ENCODE assay signal across 8 mouse cellular contexts in genomic region chr4:108619165-108619564, GRCm38 (mm10). TPM values are rescaled to one million over a fixed set of nuclear protein-coding genes. Genes with fewer than 3 reads are reported as not detected.
DNase-seq lines count a peak whose midpoint lies in the region; ATAC-seq lines count a peak whose summit lies in the region.

No protein-coding gene starts in this region.

- H3K4me3 ChIP-seq in forebrain, embryonic 11.5 days (ENCODE audit: low read depth, low read length) = peak overlapping the region; percentile 78

- ATAC-seq in forebrain, embryonic 11.5 days (replicated peaks; ENCODE audit: low FRiP score) = peak; percentile 48
- peak; percentile 5; the same call in 1 of the 2 replicates for ATAC-seq in megakaryocyte-erythroid progenitor cell, adult 5-6 weeks (replicated peaks; ENCODE audit: low FRiP score, low TSS enrichment, poor library complexity, severe bottlenecking)

- peak overlapping the region; percentile 93 for H3K9ac ChIP-seq in forebrain, embryonic 11.5 days (ENCODE audit: low read length)

- no peaks in the 10 kb centered on the region for H3K36me3 ChIP-seq in forebrain, embryonic 11.5 days (ENCODE audit: control insufficient read depth, insufficient read depth, low read length)

- H3K27ac ChIP-seq in forebrain, embryonic 11.5 days (ENCODE audit: low read depth, low read length) = no peak overlapping the region

- DNase-seq in left cerebral cortex, postnatal 4 days = peak; percentile 23
- no peak for DNase-seq in left cerebral cortex, adult 8-10 months (ENCODE audit: low spot score in 2 of 2)
- DNase-seq in adipocyte (ENCODE audit: low spot score) = peak; percentile 45
- DNase-seq in forebrain, embryonic 11.5 days (ENCODE audit: low spot score) = peak; percentile 54
- DNase-seq in kidney, postnatal 14 days = peak; percentile 35
- no peak for DNase-seq in Muller cell, postnatal 12 days (ENCODE audit: inconsistent ontology term)
- DNase-seq in adrenal gland, adult (ENCODE audit: inconsistent age in 2 of 2, low spot score in 1 of 2) = no peak

- no peaks in the 10 kb centered on the region for H3K27me3 ChIP-seq in forebrain, embryonic 11.5 days (ENCODE audit: control insufficient read depth, insufficient read depth, low read length)

- peak overlapping the region; percentile 82 for H3K4me2 ChIP-seq in forebrain, embryonic 11.5 days (ENCODE audit: low read depth, low read length, severe bottlenecking)

- H3K9me3 ChIP-seq in forebrain, embryonic 11.5 days (ENCODE audit: control insufficient read depth, low read length) = no peaks in the 10 kb centered on the region

- H3K4me1 ChIP-seq in forebrain, embryonic 11.5 days (replicated peaks; ENCODE audit: control insufficient read depth, insufficient read depth, low read length) = peaks cover 7% of the 10 kb centered on the region; the same call in 1 of the 2 replicates

- WGBS in forebrain, embryonic 11.5 days = 3% methylated on average over 10 of the region's 10 CpGs

- intact Hi-C loops in left cerebral cortex, postnatal 4 days (cut with DNase I) = no loop called here

RNA-seq across cellular contexts. Expression of gene Cc2d1b, which starts 0.6 kb away (rescaled TPM):
- 10 to 100 TPM; 36.1 to 43.0 TPM for total RNA-seq in left cerebral cortex, postnatal 4 days (2021)
- total RNA-seq in left cerebral cortex, adult 8-10 months (2022) = 10 to 100 TPM; 32.5 to 46.2 (median 38.3) TPM
- polyA plus RNA-seq in forebrain, embryonic 11.5 days (2014; fragmentation: Nextera tagmentation; extraction: Ambion mirVana) = 22.4 and 26.8 TPM in 2 replicates
- total RNA-seq in megakaryocyte-erythroid progenitor cell, adult 5-6 weeks (2014; fragmentation: Nextera tagmentation) = 42.2 and 49.4 TPM in 2 replicates
- 20.9 and 28.2 TPM in 2 replicates for total RNA-seq in megakaryocyte-erythroid progenitor cell, adult 5-6 weeks (2017)

RNA-seq across cellular contexts. Expression of gene Orc1, which starts 39.9 kb away (rescaled TPM):
- under 1 TPM; 0.83 to 0.90 TPM for total RNA-seq in left cerebral cortex, postnatal 4 days (2021)
- total RNA-seq in left cerebral cortex, adult 8-10 months (2022) = under 1 TPM in 2 of 4 experiments, not detected in 2; 0.11 TPM
- polyA plus RNA-seq in forebrain, embryonic 11.5 days (2014; fragmentation: Nextera tagmentation; extraction: Ambion mirVana) = 19.3 and 21.2 TPM in 2 replicates
- total RNA-seq in megakaryocyte-erythroid progenitor cell, adult 5-6 weeks (2014; fragmentation: Nextera tagmentation) = 23.3 and 33.6 TPM in 2 replicates
- total RNA-seq in megakaryocyte-erythroid progenitor cell, adult 5-6 weeks (2017) = 21.0 and 34.2 TPM in 2 replicates

RNA-seq across cellular contexts. Expression of gene Prpf38a, which starts 40.0 kb away (rescaled TPM):
- 10 to 100 TPM; 48.8 to 52.9 TPM for total RNA-seq in left cerebral cortex, postnatal 4 days (2021)
- 10 to 100 TPM; 26.3 to 31.4 (median 27.2) TPM for total RNA-seq in left cerebral cortex, adult 8-10 months (2022)
- 119 and 125 TPM in 2 replicates for polyA plus RNA-seq in forebrain, embryonic 11.5 days (2014; fragmentation: Nextera tagmentation; extraction: Ambion mirVana)
- total RNA-seq in megakaryocyte-erythroid progenitor cell, adult 5-6 weeks (2014; fragmentation: Nextera tagmentation) = 60.1 and 69.0 TPM in 2 replicates
- 117 and 133 TPM in 2 replicates for total RNA-seq in megakaryocyte-erythroid progenitor cell, adult 5-6 weeks (2017)

Comparison
In these comparisons a context has a peak if more than half of its experiments do, and no peak if none do; other contexts are left out.
1. DNase-seq: peak in left cerebral cortex, postnatal 4 days (single experiment), adipocyte (single experiment), forebrain, embryonic 11.5 days (single experiment) and kidney, postnatal 14 days (single experiment); none in left cerebral cortex, adult 8-10 months (0 of 2), Muller cell, postnatal 12 days (single experiment) and adrenal gland, adult (0 of 2).
2. RNA of gene Orc1, which starts 39.9 kb away (total RNA-seq): 21.0 to 34.2 TPM in megakaryocyte-erythroid progenitor cell, adult 5-6 weeks; 0.83 to 0.90 TPM in left cerebral cortex, postnatal 4 days and 0.11 TPM in left cerebral cortex, adult 8-10 months; every median in the first group is over 10 times any median in the second.